Mouse (Mus musculus) cerebellum, adult 2 months (tissue): ENCODE results near the gene Ndrg3. TPM values are rescaled to one million over a fixed set of nuclear protein-coding genes. Genes with fewer than 3 reads are reported as not detected.

ENCODE experiments used
- DNase-seq, 2 experiments: peaks; one replicate each; pipeline ENCODE4 v3.0.0; 2021
- H3K27ac ChIP-seq: fragments of 200-500 bp; 2 replicates; pipeline ENCODE4 v1.5.1; 2012; ENCODE audit warnings: low read length, control low read depth, inconsistent platforms; ENCODE audit not compliant: insufficient read depth
- H3K27me3 ChIP-seq: fragments of 200-500 bp; 2 replicates; pipeline ENCODE4 v1.6.1; 2012; ENCODE audit warnings: inconsistent platforms, mild to moderate bottlenecking, low read length, moderate library complexity; ENCODE audit not compliant: control insufficient read depth, insufficient read depth
- H3K4me1 ChIP-seq: fragments of 200-500 bp; 2 replicates; pipeline ENCODE4 v1.6.1; 2011; ENCODE audit warnings: low read length; ENCODE audit not compliant: control insufficient read depth, insufficient read depth
- H3K4me3 ChIP-seq: fragments of 200-500 bp; replicated peaks from 2 replicates; pipeline ENCODE3; 2011; ENCODE audit warnings: mild to moderate bottlenecking, low read depth, low read length, control low read depth; ENCODE audit not compliant: insufficient read depth
- CTCF ChIP-seq: fragments of 200-500 bp; IDR thresholded peaks from 2 replicates; pipeline ENCODE4 v1.5.1; 2011; ENCODE audit warnings: low read depth, mild to moderate bottlenecking, control low read depth, low read length, moderate library complexity, borderline replicate concordance; ENCODE audit not compliant: insufficient read depth
- POLR2A ChIP-seq: fragments of 200-500 bp; IDR thresholded peaks from 2 replicates; pipeline ENCODE4 v1.6.1; 2011; ENCODE audit warnings: low read length, control low read depth, borderline replicate concordance; ENCODE audit not compliant: insufficient read depth
- WGBS: fragments of 180-500 bp; shearing (Covaris S2); methylation state at CpG from one replicate; pipeline ENCODE4 v1.1.7; 2018; 5-methylcytosine and 5-hydroxymethylcytosine counted together
- polyA plus RNA-seq: library from polyadenylated mRNA; depleted of rRNA; stranded (reverse); fragments of >200 nt; gene quantifications from 2 replicates; pipeline ENCODE4 v1.2.3, GENCODE M21; 2012

Gene Ndrg3
- polyA plus RNA-seq, 1 experiment: 782 TPM

- peak; percentile 34 to 38 for DNase-seq
- 6% methylated on average over 11 of the region's 11 CpGs for WGBS
- no peak overlapping the region for H3K4me3 ChIP-seq
- no peak for TF ChIP-seq POLR2A
- no peak for TF ChIP-seq CTCF
- peaks cover 17% of the 10 kb centered on the region for H3K4me1 ChIP-seq
- H3K27ac ChIP-seq: peak overlapping the region; percentile 3; the same call in 1 of the 2 replicates
- no peaks in the 10 kb centered on the region for H3K27me3 ChIP-seq
These were observed 18.9 kb upstream of the Ndrg3 start for GRCm38 (mm10) chr2:157010634-157011310.

- peaks cover 17% of the 10 kb centered on the region for H3K4me1 ChIP-seq
- no peak for DNase-seq
- TF ChIP-seq POLR2A (no peak), CTCF (no peak)
- H3K27me3 ChIP-seq: no peaks in the 10 kb centered on the region
- H3K4me3 ChIP-seq: no peak overlapping the region
- H3K27ac ChIP-seq: no peak overlapping the region
These were observed 18.3 kb upstream of the Ndrg3 start for GRCm38 (mm10) chr2:157010121-157010520.

GRCm38 (mm10) chr2:157008509-157008908 lies 16.7 kb upstream of the Ndrg3 start:
- Histone ChIP-seq H3K4me1 (peaks cover 17% of the 10 kb centered on the region), H3K27ac (no peak overlapping the region), H3K27me3 (no peaks in the 10 kb centered on the region), H3K4me3 (no peak overlapping the region)
- no peak for TF ChIP-seq CTCF
- no peak for TF ChIP-seq POLR2A
- no peak for DNase-seq

GRCm38 (mm10) chr2:157007234-157007596 lies 15.4 kb upstream of the Ndrg3 start:
- 13% methylated on average over 5 of the region's 5 CpGs for WGBS
- no peaks in the 10 kb centered on the region for H3K27me3 ChIP-seq

GRCm38 (mm10) chr2:157006511-157007233 lies 14.8 kb upstream of the Ndrg3 start, which contains the start of gene Dsn1:
TSS of gene Dsn1 (minus strand) at chr2:157007154.
- WGBS: under 1% methylated on average over 56 of the region's 56 CpGs

More at GRCm38 (mm10) chr2:157007234-157007596, 15.4 kb upstream of the Ndrg3 start:
- peak overlapping the region; percentile 81 for H3K27ac ChIP-seq
- H3K4me1 ChIP-seq: peaks cover 17% of the 10 kb centered on the region
- no peak for DNase-seq
- TF ChIP-seq CTCF (no peak), POLR2A (no peak)
- peak overlapping the region; percentile 88 for H3K4me3 ChIP-seq

GRCm38 (mm10) chr2:157002321-157002720 lies 10.5 kb upstream of the Ndrg3 start:
- WGBS: 80% methylated on average over 4 of the region's 4 CpGs
- no peaks in the 10 kb centered on the region for H3K27me3 ChIP-seq
- H3K27ac ChIP-seq: no peak overlapping the region
- H3K4me1 ChIP-seq: peaks cover 5% of the 10 kb centered on the region; the same call in 1 of the 2 replicates
- TF ChIP-seq POLR2A (no peak), CTCF (no peak)
- DNase-seq: no peak
- no peak overlapping the region for H3K4me3 ChIP-seq

More at GRCm38 (mm10) chr2:157006511-157007233, 14.8 kb upstream of the Ndrg3 start, which contains the start of gene Dsn1:
- peak; percentile 85 to 90 for DNase-seq
- H3K4me3 ChIP-seq: peak within 1 kb of the TSS; percentile 88
- peak within 1 kb of the TSS; percentile 81 for H3K27ac ChIP-seq
- TF ChIP-seq POLR2A (peak; percentile 66; the same call in 1 of the 2 replicates), CTCF (no peak)
- H3K4me1 ChIP-seq: peaks cover 13% of the 10 kb centered on the region
- no peaks in the 10 kb centered on the region for H3K27me3 ChIP-seq

GRCm38 (mm10) chr2:156998263-156998662 lies 6.4 kb upstream of the Ndrg3 start:
- WGBS: 15% methylated on average over 5 of the region's 5 CpGs

GRCm38 (mm10) chr2:156996576-156996975 lies 4.7 kb upstream of the Ndrg3 start:
- TF ChIP-seq CTCF: peak; percentile 98
- TF ChIP-seq POLR2A: no peak
- no peaks in the 10 kb centered on the region for H3K27me3 ChIP-seq
- peak; percentile 68 to 81 for DNase-seq
- H3K27ac ChIP-seq: no peak overlapping the region
- peaks cover 8% of the 10 kb centered on the region; the same call in 1 of the 2 replicates for H3K4me1 ChIP-seq
- no peak overlapping the region for H3K4me3 ChIP-seq
- 42% methylated on average over 6 of the region's 6 CpGs for WGBS

More at GRCm38 (mm10) chr2:156998263-156998662, 6.4 kb upstream of the Ndrg3 start:
- Histone ChIP-seq H3K27ac (no peak overlapping the region), H3K27me3 (no peaks in the 10 kb centered on the region), H3K4me1 (peaks cover 8% of the 10 kb centered on the region; the same call in 1 of the 2 replicates), H3K4me3 (no peak overlapping the region)
- TF ChIP-seq CTCF (no peak), POLR2A (no peak)
- DNase-seq: peak; percentile 63 to 79
